Mouse (Mus musculus) right cerebral cortex, adult 2 months (tissue): Measurements from ENCODE around the gene Zfp599.
"Not testable (repeated sequence)": the region's sequence is repeated elsewhere in the genome, so short reads cannot be mapped to it uniquely, and the experiment has no call there.

Source experiments
- DNase-seq, 2 experiments: peaks; one replicate each; pipeline ENCODE4 v3.0.0; 2021 to 2022; ENCODE audit warnings: low spot score in 2 of 2

Gene Zfp599

DNA sequence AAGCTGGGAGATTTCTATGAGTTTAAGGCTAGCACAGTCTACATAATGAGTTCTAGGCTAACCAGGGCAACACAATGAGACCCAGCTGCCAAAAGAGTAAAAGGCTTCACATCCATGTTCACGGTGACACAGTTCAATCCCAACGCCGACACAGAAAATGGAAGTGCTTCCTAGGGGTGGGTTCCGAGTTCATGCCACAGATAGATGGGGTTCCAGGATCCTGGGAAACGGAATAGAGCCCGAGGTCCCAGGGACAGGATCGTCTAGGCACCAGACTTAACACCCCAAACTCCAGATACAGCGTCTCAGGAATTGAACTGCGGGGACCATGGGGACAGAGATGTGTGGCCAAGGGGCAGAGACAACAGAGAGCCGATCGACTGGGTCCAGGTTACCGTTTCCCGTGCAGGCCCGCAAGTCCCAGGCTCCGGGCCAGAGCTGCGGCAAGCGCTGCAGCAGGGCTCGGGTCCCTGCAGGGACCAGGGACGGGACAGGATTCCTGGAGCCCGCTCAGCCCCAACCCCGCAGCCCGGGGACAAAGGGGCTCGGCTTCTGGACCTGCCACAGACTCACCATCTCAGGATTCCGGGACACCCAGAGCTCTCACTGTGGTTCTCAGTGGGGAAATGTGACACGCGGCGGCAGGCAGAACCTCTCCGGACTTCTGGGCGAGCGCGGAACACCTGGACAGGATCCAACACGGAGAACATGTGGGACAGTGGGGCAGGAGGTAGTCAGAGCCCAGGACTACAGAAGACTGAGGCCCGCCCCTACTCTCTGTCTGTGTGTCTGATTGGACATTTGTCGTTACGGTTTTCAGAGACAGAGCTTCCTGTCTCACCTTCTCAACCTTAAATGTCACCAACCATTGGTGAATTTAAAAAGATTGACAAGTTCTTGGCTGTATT, at the start of gene Zfp599:
TSS of gene Zfp599 (minus strand) at position 712 of the 908 bp plus-strand sequence.
- peak; percentile 64 to 71 for DNase-seq

DNA sequence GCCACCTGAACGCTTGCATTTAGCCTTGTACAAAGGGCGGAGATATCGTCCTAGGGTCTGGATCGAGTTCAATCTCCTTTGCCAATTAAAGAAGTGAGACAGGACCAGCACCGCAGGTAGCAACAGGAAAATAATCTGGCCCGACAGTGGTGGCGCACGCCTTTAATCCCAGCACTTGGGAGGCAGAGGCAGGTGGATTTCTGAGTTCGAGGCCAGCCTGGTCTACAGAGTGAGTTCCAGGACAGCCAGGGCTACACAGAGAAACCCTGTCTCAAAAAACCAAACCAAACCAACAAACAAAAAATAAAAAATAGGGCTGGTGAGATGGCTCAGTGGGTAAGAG, 48.2 kb upstream of the Zfp599 start:
- not testable (repeated sequence) for DNase-seq

DNA sequence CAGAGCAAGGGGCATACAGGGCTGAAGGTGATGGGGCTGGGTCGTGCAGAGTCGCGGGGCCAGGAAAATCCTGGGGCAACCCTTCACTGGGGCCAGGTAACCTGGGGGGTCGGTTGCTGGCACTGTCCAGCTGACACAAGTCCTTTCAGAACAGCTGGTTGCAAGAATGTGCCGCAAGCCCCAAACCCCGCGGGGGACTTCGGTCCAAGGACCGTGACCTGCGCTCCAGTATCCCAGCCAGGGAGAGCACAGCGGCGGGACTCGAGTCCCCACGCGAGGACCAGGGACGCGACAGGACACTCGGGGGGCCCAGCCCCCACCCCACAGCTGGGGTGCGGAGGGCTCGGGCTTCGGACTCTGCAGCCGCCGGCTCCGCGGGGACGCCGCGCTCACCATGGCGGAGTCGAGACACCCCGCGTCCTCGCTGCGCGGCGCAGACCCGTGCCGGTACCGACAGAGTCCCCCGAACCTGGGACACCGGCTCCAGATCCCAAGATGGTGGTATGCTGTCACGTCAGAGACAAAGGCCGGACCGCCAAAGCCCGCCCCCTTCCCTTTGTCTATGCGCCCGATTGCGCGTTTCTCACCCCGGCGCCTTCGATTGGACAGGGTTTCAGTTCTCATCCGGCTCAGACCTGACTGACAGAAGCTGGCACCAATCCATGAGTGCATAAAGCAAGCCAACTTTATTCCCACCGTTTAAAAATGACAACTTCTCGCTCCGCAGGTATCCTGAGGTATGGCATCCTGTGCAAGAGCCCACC, 47.6 kb upstream of the Zfp599 start, which contains the start of gene Zfp810:
TSS of gene Zfp810 (minus strand) at position 493 of the 764 bp plus-strand sequence.
- DNase-seq, result peak; percentile 95 to 96

DNA sequence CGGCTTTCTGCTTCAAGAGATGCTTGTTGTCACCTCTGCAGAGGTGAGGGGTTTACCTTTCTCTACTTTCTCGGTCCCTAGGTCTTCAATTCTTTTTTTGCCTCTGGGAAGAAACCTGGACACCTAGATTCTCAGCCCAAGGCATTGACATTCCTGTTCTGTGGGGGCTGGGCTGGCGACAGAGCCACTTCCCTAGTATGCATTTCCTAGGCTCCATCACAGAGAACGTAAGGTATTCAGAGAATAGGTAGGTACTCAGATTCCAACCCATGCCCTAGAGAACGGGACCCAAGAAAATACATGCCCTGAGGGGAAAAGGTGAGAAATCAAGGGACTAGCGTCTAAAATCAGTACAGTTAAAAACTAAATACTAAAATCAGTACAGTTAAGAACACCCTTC, 47.0 kb upstream of the Zfp599 start:
- peak; percentile 20 to 26 for DNase-seq

DNA sequence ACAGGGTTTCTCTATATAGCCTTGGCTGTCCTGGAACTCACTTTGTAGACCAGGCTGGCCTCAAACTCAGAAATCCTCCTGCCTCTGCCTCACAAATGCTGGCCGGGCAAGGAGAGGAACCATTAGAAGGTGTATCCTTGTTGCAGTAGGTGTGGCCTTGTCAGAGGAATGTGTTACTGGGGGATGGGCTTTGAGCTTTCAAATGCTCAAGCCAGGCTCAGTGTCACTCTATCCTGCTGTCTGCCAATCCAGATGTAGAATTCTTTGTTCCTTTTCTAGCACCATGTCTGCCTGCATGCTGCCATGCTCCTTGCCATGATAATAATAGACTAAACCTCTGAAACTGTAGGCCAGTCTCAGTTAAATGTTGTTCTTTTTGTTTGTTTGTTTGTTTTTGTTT, 42.5 kb upstream of the Zfp599 start:
- DNase-seq, result no peak

DNA sequence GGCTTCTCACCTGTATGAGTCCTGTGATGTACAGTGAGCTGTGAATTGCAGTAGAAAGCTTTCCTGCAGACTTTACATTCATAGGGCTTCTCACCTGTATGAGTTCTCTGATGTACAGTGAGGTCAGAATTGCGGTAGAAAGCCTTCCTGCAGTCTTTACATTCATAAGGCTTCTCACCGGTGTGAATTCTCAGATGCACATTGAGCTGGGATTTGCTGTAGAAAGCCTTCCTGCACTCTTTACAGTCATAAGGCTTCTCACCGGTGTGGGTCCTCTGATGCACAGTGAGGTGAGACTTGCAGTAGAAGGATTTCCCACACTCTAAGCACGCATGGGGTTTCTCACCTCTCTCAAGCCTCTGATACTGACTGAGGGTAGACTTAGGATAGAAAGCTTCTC, 19.0 kb upstream of the Zfp599 start:
- DNase-seq, result no peak

DNA sequence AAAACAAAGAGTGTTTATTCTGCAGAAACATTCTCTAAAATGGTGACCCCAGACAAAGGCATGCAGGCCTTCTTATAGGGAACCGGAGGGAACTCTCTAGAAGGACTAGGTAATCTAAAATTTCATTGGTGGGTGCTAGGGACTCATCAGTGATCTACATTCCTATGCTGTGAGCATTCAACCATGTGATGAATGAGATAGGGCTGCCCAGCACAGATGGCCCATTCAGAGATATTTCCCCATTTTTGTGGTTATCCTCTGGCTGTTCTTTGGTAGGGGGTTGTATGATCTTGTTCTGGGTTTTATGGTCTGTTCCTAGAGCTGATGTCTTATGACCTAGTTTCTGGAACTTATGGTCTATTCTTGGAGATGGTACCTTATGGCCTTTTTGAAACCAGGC, 9.2 kb upstream of the Zfp599 start:
- no peak for DNase-seq

DNA sequence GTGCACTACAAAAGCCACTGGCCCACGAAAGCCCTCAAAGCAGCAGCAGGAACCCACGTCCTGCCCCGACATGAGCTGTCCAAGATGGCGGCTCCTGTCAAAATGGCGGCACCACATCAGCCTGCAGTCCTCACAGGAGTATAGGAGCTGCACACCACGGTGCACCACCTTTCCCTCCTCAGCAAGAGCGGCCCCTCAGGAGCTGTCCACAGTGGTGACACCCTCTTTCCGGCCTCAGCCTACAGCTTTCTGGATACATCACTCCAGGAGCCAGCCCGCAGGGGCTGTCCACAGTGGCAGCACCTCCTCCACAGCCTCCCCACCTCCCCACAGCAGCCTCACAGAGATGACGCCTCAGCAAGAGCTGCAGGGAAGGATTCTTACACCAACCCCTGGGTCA, 2.9 kb upstream of the Zfp599 start:
- DNase-seq, result no peak

DNA sequence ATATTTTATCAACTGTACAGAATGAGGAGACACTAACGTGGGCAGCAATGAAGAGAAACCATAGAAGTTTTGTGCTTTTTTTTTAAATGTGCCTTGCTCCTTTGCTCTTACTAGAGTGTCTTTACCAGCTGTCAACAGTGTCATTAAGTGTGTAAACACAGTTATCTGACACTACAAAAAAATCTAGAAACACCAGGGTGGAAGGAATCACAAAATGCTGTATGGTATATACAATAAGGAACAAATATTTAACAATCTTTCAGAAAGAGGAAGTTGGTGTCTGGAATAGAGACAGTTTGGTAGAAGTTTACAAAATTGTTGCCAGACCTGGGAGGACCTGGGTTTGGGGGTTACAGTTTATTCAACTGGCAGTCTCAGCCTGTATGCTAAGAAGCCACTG, 1.9 kb upstream of the Zfp599 start:
- DNase-seq, result no peak

DNA sequence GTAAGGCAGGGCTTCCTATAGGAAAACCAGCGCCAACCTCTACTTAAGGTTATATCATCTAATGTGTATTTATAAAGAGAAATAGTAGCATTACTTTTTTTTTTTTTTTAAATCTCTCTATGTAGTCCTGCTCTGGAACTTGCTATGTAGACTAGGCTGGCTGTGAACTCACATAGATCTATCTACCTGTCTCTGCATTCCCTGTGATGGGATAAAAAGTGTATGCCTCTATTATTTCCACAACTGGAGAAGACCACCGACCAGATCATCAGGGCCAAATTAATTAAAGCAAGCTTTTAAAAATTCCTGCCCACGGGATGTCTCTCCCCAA, 362 bp upstream of the Zfp599 start:
- no peak for DNase-seq

DNA sequence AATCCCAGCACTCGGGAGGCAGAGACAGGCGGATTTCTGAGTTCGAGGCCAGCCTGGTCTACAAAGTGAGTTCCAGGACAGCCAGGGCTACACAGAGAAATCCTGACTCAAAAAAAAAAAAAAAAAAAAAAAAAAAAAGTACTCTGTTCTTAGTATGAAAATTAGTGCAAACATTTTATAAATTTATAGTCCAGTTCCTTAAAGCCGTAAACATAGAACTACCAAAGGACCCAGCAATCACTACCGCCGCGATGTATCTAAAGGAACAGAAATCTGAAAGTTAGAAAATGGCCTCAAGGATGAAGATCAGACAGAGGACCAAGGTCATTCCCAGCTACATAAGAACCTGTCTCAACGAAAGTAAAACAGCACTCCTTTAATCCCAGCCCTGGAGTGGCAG, 911 bp downstream of the Zfp599 start:
- DNase-seq, result no peak

DNA sequence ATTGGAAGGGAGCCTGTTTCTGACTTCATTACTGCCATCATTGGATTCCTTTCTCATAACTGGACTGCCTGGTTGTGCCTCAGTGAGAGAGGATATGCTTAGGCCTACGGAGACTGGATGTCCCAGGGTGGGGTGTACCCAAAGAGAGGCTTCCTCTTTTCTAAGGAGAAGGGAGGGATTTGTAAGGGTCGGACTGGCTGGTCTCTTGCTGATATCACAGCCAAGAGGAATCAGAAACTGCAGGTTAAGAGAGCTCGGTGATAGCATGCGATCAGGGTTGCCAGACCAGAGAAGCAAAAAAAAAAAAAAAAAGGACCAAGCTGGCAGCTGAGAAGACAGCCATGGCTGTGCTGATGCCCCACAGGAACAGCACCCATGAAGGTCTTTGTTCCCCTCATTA, 3.1 kb downstream of the Zfp599 start:
- DNase-seq, result no peak

DNA sequence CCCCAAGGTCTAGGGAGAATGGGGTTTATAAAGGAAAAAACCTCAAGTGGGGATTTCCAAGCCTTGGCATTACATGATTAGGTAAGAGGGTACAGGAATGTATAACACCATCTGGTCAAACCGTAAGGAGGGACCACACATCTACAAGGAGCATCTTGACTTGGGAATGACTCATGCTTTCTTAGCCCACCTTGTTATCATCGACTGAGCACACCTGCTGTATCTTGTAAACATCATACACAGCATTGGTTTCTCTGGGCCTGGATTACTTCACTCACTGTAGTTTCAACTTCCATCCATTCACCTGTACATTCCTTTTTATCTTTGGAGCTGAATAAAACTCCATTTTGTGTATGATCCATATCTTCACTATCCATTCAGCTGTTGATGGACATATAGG, 15.5 kb downstream of the Zfp599 start:
- no peak for DNase-seq

DNA sequence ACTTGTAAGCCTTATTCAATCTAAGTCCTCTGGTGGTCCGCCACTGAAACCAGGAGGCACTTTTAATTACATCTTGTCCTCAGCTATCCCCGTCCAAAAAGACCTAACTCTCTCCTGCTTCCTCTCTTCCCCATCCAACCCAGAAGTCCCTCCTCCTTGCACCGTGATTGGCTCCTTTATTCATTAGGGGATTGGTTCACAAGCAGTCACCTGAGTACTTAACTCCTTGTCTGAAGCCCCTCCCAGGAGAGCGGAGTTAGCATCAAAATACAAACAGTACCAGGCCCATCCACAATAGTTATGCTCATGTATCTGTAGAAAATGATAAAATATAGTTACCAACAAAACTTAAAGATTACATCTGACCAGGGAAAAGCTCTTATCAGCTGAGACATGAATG, 19.7 kb downstream of the Zfp599 start:
- no peak for DNase-seq

DNA sequence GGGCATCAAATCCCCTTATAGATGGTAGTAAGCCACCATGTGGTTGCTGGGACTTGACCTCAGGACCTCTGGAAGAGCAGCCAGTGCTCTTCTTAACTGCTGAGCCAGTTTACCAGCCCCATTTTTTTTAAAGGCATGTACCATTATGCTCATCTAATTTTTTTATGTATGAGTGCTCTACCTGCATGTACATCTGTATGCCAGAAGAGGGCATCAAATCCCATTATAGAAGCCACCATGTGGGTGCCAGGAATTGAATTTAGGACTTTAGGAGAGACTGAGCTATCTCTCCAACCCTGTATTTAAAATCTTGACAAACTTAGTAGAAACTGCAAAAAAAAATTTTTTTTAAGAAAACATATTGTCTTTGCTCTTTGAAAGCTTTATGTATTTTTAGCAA, 29.1 kb downstream of the Zfp599 start:
- no peak for DNase-seq

DNA sequence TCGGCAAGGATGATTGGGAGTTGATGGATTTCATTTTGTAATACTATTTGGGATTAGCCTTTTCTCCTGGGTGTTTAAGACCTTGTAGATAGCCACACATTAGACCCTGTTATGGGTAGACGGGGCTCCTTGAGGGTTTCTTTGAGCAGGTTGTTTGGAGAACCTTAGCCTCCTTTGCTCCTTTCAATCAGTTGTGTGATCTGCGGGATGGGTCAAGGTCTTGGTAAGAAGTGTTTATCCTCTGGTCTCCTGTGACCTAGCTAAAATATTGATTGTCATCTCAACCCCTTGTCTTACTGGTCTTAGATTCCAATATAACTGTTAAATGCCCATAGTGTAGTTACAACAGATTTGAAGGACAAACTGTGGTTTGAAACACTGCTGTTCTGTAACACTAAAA, 29.6 kb downstream of the Zfp599 start:
- DNase-seq, result no peak

DNA sequence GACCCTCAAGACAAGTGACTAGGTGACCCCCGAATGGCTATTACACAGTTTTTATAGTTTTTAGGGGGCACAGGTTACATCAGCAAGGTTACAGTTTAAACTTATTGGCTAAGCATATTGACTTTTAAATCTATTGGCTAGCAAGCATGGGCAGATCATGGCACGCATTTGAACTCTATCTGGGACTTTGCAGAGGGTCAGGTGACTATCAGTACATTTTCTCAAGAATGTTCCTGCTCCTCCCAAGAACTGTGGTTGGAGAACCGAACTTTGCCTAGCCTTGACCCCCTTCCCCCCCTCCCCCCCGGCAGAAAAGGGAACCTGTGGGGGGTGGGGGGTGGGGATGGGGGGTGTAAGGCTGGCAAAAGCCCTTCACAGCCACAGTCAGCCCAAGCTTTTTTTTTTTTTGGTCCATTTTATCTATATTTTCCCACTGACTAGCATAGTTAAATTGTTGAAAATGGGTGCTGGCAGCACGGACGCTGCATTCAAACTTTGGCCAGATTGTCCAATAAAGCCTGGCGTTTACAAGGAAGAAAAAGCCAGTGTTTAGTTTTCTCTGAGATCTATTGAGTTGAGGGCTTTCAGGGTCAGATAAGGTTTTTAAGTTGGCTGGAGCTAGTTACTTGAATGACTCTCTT, 30.2 kb downstream of the Zfp599 start:
- DNase-seq, result no peak

DNA sequence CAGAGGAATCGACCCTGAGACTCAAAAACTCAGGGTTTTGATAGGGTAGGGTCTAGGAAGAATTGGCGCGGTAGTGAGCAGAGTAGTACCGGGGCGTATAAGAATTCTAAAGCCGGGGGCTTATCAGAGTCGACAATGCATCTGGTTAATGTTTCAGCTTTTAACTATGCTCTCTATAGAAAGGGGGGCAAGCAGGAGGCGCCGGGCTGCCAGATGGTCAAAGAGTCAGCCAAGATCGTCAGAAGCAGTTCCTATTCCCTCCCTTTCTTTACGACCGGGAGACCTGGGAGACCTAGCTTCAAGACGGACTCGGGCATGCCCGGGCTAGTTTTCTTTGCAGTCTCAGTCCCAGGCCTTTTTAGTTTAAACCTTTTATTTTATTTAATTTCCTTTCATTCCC, 32.8 kb downstream of the Zfp599 start:
- no peak for DNase-seq

DNA sequence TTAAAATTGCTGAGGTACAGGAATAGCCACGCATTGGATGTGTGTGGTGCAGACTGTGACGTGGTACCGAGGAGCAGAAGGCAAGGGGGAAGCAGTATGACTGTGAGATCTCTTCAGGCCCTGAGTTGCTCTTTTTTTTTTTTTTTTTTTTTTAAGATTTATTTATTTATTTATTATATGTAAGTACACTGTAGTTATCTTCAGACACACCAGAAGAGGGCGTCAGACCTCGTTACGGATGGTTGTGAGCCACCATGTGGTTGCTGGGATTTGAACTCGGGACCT, 33.4 kb downstream of the Zfp599 start:
- DNase-seq, result not testable (repeated sequence)

DNA sequence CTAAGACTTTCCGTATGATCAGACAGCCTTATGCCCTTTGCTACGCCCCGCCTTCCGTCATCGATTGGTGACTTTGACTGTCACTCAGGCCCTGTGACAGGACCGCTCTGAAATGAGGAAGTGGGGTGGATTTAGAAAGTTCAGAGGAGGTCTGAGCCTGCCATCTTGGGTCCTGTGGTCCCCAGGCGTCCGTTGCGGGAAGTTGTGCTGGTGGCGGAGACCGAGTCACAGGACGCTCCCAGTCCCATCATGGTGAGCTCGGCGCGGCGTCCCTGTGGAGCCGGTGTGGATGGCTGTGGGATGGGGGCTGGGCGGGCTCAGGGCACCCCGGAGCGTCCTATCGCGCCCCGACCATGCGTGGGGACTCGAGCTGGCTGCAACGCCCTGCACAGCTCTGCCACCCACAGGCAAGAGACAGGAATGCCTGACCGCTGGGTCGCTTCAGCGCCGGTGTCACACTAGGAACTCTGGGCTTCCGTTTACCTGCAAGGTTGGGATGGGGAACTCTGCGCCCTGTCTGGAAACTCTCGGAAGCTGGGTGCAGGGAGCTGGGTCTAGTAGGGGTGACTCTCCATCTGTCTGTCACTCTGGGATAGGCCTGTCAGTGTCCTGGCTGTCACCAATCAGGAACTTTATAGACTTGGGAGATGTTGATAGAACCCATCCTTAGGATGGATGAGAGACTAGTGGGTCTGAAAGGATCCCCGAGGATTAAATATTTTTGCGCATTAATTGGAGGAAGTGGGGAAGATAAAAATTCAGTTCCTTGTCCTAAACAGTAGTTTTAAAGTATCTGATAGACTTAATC, 33.9 kb downstream of the Zfp599 start, which contains the start of gene Zfp809:
TSS of gene Zfp809 (plus strand) at position 134 of the 808 bp plus-strand sequence.
- DNase-seq, result peak; percentile 100

DNA sequence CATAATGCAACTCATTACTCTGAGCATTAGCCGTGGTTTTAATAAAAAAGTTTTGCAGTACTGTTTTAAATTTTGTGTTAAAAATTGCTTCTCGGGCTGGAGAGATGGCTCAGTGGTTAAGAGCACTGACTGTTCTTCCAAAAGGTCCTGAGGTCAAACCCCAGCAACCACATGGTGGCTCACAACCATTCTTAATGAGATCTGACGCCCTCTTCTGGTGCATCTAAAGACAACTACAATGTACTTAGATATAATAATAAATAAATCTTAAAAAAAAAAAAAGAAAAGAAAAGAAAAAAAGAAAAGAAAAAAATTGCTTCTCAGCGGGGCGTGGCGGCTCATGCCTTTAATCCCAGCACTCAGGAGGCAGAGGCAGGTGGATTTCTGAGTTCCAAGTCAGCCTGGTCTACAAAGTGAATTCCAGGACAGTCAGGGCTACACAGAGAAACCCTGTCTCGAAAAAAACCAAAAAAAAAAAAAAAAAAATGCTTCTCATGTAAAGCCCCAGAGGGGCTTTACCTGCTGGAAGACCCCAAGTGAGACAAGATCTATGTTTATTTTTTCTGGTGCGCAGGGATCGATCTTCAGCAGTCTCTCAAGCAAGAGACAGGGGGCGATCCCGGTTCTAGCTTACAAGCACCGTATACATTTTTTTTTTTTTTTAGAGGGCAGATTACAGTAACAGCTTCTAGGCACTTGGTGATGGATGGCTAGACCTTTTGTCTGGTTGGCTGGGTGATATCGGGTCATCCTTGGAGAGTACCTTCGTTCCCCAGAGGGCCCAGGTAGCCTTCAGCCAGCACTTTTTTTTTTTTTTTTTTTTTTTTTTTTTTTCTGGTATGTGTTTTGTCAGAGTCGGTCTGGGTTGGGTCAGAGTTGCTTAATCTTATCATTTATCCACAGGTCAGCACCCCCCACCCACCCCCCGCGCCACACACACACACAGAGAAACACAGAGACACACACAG, 34.9 kb downstream of the Zfp599 start:
- DNase-seq, result peak; percentile 12 to 24
